Mouse (Mus musculus): ENCODE measurements around the gene Fbxo2.

GRCm38 (mm10) chr4:148171261-148171660, 10.8 kb downstream of the Fbxo2 start:
- no peak for TF ChIP-seq CTCF (IDR thresholded peaks at IDR 0.05; ENCODE audit: borderline replicate concordance, control insufficient read depth, extremely low read depth, insufficient read depth, low read length, poor library complexity)
- no peak for TF ChIP-seq POLR2A (IDR thresholded peaks at IDR 0.05; ENCODE audit: control insufficient read depth, extremely low read depth, insufficient read depth, low read length, poor library complexity)

Measured in thymus, adult 2 months (tissue).